Mouse (Mus musculus) midbrain, embryonic 12.5 days (tissue): ENCODE results near the gene Mocs1. TPM values are rescaled to one million over a fixed set of nuclear protein-coding genes. Genes with fewer than 3 reads are reported as not detected.

Source experiments
- ATAC-seq: fragments of 200-750 bp; cut with Nextera tagmentation; 2 replicates; pipeline ENCODE4 v1.8.0; 2017; ENCODE audit warnings: low read depth, moderate TSS enrichment, moderate library complexity; ENCODE audit not compliant: low FRiP score
- H3K27ac ChIP-seq: fragments of 300-500 bp; sonication (generic); replicated peaks from 2 replicates; pipeline ENCODE4 v1.5.1; 2016; ENCODE audit warnings: mild to moderate bottlenecking
- H3K27me3 ChIP-seq: fragments of 300-500 bp; sonication (generic); 2 replicates; pipeline ENCODE4 v1.6.1; 2016; ENCODE audit warnings: mild to moderate bottlenecking
- H3K36me3 ChIP-seq: fragments of 300-500 bp; sonication (generic); 2 replicates; pipeline ENCODE4 v1.6.1; 2016
- H3K4me1 ChIP-seq: fragments of 300-500 bp; sonication (generic); 2 replicates; pipeline ENCODE4 v1.6.1; 2016
- H3K4me2 ChIP-seq: fragments of 300-500 bp; sonication (generic); replicated peaks from 2 replicates; pipeline ENCODE4 v1.6.1; 2016; ENCODE audit warnings: mild to moderate bottlenecking, moderate library complexity
- H3K4me3 ChIP-seq: fragments of 300-500 bp; sonication (generic); 2 replicates; pipeline ENCODE4 v1.5.1; 2016; ENCODE audit warnings: mild to moderate bottlenecking
- H3K9ac ChIP-seq: fragments of 300-500 bp; sonication (generic); replicated peaks from 2 replicates; pipeline ENCODE4 v1.6.1; 2016; ENCODE audit warnings: mild to moderate bottlenecking, moderate library complexity
- H3K9me3 ChIP-seq: fragments of 300-500 bp; sonication (generic); 2 replicates; pipeline ENCODE4 v1.6.1; 2016; ENCODE audit warnings: mild to moderate bottlenecking
- WGBS: fragments of 180-500 bp; shearing (Covaris S2); methylation state at CpG from one replicate; pipeline ENCODE4 v1.1.7; 2016; 5-methylcytosine and 5-hydroxymethylcytosine counted together
- polyA plus RNA-seq: library from polyadenylated mRNA; unstranded; fragments of >200 nt; fragmentation: Nextera tagmentation; extraction: Ambion mirVana; gene quantifications from 2 replicates; pipeline ENCODE4 v1.2.1, GENCODE M21; 2016

Gene Mocs1
- polyA plus RNA-seq, 1 experiment from 2014 or later, result 4.7 TPM

- Histone ChIP-seq H3K4me3 (no peak overlapping the region), H3K4me2 (no peak overlapping the region), H3K4me1 (no peaks in the 10 kb centered on the region; the same call in 1 of the 2 replicates), H3K27me3 (no peaks in the 10 kb centered on the region), H3K9me3 (no peaks in the 10 kb centered on the region), H3K27ac (no peak overlapping the region), H3K36me3 (no peaks in the 10 kb centered on the region), H3K9ac (no peak overlapping the region)
- WGBS, result 50% methylated on average over 3 of the region's 3 CpGs
- ATAC-seq, result no peak
Measured at GRCm38 (mm10) chr17:49498169-49498568, 70.0 kb downstream of the Mocs1 start.

DNA sequence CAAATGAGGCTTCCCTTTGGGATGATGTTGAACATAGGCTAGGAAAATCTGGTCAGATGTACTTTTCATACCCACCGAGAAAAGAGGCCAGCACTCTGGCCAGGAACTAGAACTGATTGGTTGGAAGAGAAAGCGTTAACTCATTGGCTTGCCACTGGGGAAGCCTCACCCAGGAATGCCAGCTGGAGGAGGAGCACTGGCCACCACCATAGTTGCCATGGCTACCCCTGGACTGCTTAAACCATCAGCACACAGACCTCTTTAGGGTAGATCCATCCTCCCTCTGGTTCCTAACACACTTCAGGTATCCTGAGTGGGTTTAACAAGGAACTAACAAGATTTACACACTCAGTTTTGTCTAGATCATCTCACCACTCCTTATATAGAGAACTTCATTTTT, 71.5 kb downstream of the Mocs1 start:
- H3K36me3 ChIP-seq, result no peaks in the 10 kb centered on the region
- no peak overlapping the region for H3K9ac ChIP-seq
- no peak overlapping the region for H3K27ac ChIP-seq
- no peaks in the 10 kb centered on the region; the same call in 1 of the 2 replicates for H3K4me1 ChIP-seq
- WGBS, result 73% methylated on average over 2 of the region's 2 CpGs
- H3K4me3 ChIP-seq, result no peak overlapping the region
- ATAC-seq, result no peak
- no peaks in the 10 kb centered on the region for H3K27me3 ChIP-seq
- no peaks in the 10 kb centered on the region for H3K9me3 ChIP-seq
- H3K4me2 ChIP-seq, result no peak overlapping the region

- Histone ChIP-seq H3K27ac (no peak overlapping the region), H3K9me3 (no peaks in the 10 kb centered on the region), H3K36me3 (no peaks in the 10 kb centered on the region), H3K4me1 (no peaks in the 10 kb centered on the region; the same call in 1 of the 2 replicates), H3K4me2 (no peak overlapping the region), H3K9ac (no peak overlapping the region), H3K4me3 (no peak overlapping the region), H3K27me3 (no peaks in the 10 kb centered on the region)
- WGBS, result 75% methylated on average over 2 of the region's 2 CpGs
- ATAC-seq, result no peak
Measured at GRCm38 (mm10) chr17:49500234-49500633, 72.1 kb downstream of the Mocs1 start.

- Histone ChIP-seq H3K4me1 (no peaks in the 10 kb centered on the region), H3K9ac (no peak overlapping the region), H3K27me3 (no peaks in the 10 kb centered on the region), H3K4me2 (no peak overlapping the region), H3K4me3 (no peak overlapping the region), H3K27ac (no peak overlapping the region), H3K36me3 (no peaks in the 10 kb centered on the region), H3K9me3 (no peaks in the 10 kb centered on the region)
- WGBS, result 87% methylated on average over 6 of the region's 6 CpGs
- no peak for ATAC-seq
Measured at GRCm38 (mm10) chr17:49503246-49503900, 75.2 kb downstream of the Mocs1 start.

Other genes starting within 250 kb of the Mocs1 start
- gene Daam2, start 136.0 kb downstream of the Mocs1 start, polyA plus RNA-seq, result 1.9 and 2.0 TPM in 2 replicates
- 2.1 and 3.0 TPM in 2 replicates for gene Kif6, start 186.8 kb downstream of the Mocs1 start, polyA plus RNA-seq